Mouse (Mus musculus) monocyte, adult 59 days (primary cell): Measurements from ENCODE around the gene Olfr954. TPM values are rescaled to one million over a fixed set of nuclear protein-coding genes. Genes with fewer than 3 reads are reported as not detected.

ENCODE experiments used
- total RNA-seq, 2 experiments: library from RNA; stranded (reverse); gene quantifications; one replicate each; pipeline ENCODE4 v1.2.4; 2023

Olfr954 gene
- not detected for total RNA-seq

DNA sequence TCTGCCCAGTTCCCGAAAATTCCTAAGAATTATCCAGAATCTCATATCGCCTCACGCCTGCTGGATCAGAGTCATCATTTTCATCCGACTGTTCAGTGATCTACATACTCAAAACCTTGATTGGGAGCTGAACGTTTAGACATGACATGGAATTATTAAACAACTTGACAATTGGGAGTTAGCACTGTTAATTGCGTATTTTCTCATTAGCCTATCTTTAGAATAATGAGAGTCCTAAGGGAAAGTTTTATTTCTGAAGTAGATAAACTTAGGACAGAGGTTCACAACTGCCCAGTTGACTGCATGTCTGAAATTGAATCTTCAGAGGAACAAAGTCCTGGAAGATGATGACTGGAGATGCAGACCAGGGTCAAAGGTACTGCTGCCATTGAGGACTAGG lies at the start of gene Olfr954:
TSS of gene Olfr954 (plus strand) at position 301 of the 400 bp plus-strand sequence.

DNA sequence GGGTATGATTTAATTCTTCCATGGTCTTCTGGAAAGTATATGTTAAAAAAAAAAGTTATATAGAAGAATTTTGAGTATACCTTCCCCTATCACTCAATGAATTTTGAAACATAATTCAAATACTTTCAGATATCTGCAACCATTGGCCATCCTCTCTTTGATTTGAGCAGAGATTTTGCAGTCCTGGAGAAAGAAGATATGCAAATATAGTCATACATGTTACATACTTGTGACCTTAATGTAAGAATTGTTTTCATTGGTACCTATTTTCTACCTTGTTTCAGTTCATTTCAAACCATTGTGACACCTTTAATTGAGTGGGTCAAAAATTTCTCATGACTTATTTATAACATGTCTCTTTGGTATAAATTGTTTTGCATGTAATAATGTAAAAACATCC lies 29.5 kb upstream of the Olfr954 start, which contains the start of gene Olfr952:
TSS of gene Olfr952 (minus strand) at position 101 of the 400 bp plus-strand sequence.

DNA sequence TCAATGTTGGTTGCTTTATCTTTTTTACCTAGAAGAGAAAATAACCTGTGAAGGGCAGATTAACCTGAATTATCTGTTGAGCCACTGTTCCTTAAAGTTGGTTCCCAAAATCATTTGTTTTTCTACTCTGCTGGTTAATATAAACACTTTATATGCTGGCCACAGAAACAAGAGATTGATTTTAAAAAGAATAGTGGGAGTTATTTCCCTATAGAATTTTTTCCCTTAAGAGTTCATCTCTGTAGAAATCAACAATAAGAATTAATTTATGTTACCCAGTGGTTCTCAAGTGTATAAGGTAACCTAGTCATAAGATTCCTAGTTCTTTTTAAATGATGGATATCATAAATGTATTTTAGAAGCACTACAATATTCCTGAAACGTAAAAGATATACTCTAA lies 15.3 kb downstream of the Olfr954 start, which contains the start of gene Olfr955:
TSS of gene Olfr955 (minus strand) at position 101 of the 400 bp plus-strand sequence.

DNA sequence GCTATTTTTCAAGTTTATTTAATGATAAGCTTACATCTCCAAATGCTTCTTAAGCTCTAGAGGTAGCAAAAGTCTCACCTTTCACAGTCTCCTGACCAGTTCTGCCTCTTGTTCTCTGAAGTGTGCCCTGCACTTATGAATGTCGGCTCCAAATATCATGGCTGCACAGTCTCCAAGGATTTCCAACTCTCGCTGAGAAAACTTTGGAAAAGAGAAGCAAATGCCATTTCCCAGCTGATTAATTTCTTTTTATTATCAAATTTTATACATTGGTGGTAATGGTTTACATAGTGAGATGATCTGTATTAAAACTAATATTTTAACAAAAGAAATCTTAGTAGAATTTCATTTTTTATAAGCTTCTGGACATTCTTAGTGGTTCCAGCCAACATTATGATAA lies 37.4 kb downstream of the Olfr954 start, which contains the start of gene Olfr44:
TSS of gene Olfr44 (minus strand) at position 101 of the 400 bp plus-strand sequence.

Other genes with a start within 250 kb of the Olfr954 start
- not detected for gene Olfr1537, start 206.7 kb upstream of the Olfr954 start, total RNA-seq
- not detected for gene Olfr945, start 179.9 kb upstream of the Olfr954 start, total RNA-seq
- gene Olfr948, start 130.7 kb upstream of the Olfr954 start, total RNA-seq = not detected
- gene Olfr951, start 69.3 kb upstream of the Olfr954 start, total RNA-seq = not detected
- not detected for gene Olfr952, start 29.6 kb upstream of the Olfr954 start, total RNA-seq
- not detected for gene Olfr955, start 15.2 kb downstream of the Olfr954 start, total RNA-seq
- not detected for gene Olfr44, start 37.3 kb downstream of the Olfr954 start, total RNA-seq
- not detected for gene Olfr957, start 59.1 kb downstream of the Olfr954 start, total RNA-seq
- not detected for gene Olfr958, start 97.4 kb downstream of the Olfr954 start, total RNA-seq
- not detected for gene Olfr959, start 118.9 kb downstream of the Olfr954 start, total RNA-seq
- not detected for gene AW551984, start 147.7 kb downstream of the Olfr954 start, total RNA-seq
- gene Olfr148, start 154.0 kb downstream of the Olfr954 start, total RNA-seq = not detected
- gene Olfr960, start 164.7 kb downstream of the Olfr954 start, total RNA-seq = not detected
- not detected for gene Olfr961, start 188.4 kb downstream of the Olfr954 start, total RNA-seq
- gene Olfr963, start 210.5 kb downstream of the Olfr954 start, total RNA-seq = not detected